Mouse (Mus musculus) heart, adult 2 months (tissue): ENCODE results near the gene Tspan17. TPM values are rescaled to one million over a fixed set of nuclear protein-coding genes. Genes with fewer than 3 reads are reported as not detected.

Experiments used
- DNase-seq, 2 experiments: peaks; one replicate each; pipeline ENCODE4 v3.0.0; 2021
- H3K27ac ChIP-seq: fragments of 200-600 bp; 2 replicates; pipeline ENCODE4 v1.8.1; 2022
- H3K27me3 ChIP-seq: fragments of 200-500 bp; 2 replicates; pipeline ENCODE4 v1.6.1; 2012; ENCODE audit warnings: mild to moderate bottlenecking, low read length, inconsistent platforms, mixed read lengths; ENCODE audit not compliant: control insufficient read depth, insufficient read depth
- H3K36me3 ChIP-seq: fragments of 200-500 bp; 2 replicates; pipeline ENCODE4 v1.6.1; 2012; ENCODE audit warnings: low read length, inconsistent platforms; ENCODE audit not compliant: control insufficient read depth, insufficient read depth
- H3K4me1 ChIP-seq: fragments of 200-500 bp; 2 replicates; pipeline ENCODE4 v1.6.1; 2011; ENCODE audit warnings: low read length; ENCODE audit not compliant: control insufficient read depth, insufficient read depth
- H3K4me3 ChIP-seq: fragments of 200-600 bp; 2 replicates; pipeline ENCODE4 v1.8.1; 2022
- H3K79me2 ChIP-seq: fragments of 200-500 bp; replicated peaks from 2 replicates; pipeline ENCODE4 v1.6.1; 2012; ENCODE audit warnings: mild to moderate bottlenecking, inconsistent platforms, low read length, moderate library complexity, mixed read lengths; ENCODE audit not compliant: control insufficient read depth, insufficient read depth
- H3K9ac ChIP-seq: fragments of 200-500 bp; 2 replicates; pipeline ENCODE4 v1.6.1; 2012; ENCODE audit warnings: low read depth, mild to moderate bottlenecking, control low read depth, inconsistent platforms, low read length, mixed read lengths
- CTCF ChIP-seq: fragments of 200-600 bp; IDR thresholded peaks from 2 replicates; pipeline ENCODE4 v1.8.1; 2022; ENCODE audit warnings: antibody characterized with exemption, mild to moderate bottlenecking, moderate library complexity
- EP300 ChIP-seq: fragments of 200-500 bp; IDR thresholded peaks from 2 replicates; pipeline ENCODE4 v1.6.1; 2011; ENCODE audit warnings: low read depth, low read length, control low read depth; ENCODE audit not compliant: insufficient read depth
- POLR2A ChIP-seq: fragments of 200-500 bp; IDR thresholded peaks from 2 replicates; pipeline ENCODE4 v1.6.1; 2011; ENCODE audit warnings: mild to moderate bottlenecking, low read depth, low read length, control low read depth; ENCODE audit not compliant: insufficient read depth
- WGBS: fragments of 180-500 bp; shearing (Covaris S2); methylation state at CpG from one replicate; pipeline ENCODE4 v1.1.7; 2018; 5-methylcytosine and 5-hydroxymethylcytosine counted together
- intact Hi-C: fragments of 180-260 bp; cut with DNase I; formaldehyde crosslinking; loops from one replicate; pipeline ENCODE4 v1.15.1; 2025
- polyA plus RNA-seq: library from polyadenylated mRNA; depleted of rRNA; stranded (reverse); fragments of >200 nt; gene quantifications from 2 replicates; pipeline ENCODE4 v1.2.3, GENCODE M21; 2012
- total RNA-seq, 2 experiments: library from RNA; stranded (reverse); gene quantifications; 2 replicates each; pipeline ENCODE4 v1.2.3; 2021

The Tspan17 gene
- total and polyA plus RNA-seq, 3 experiments = 7.2 to 12.7 (median 10.0) TPM

GRCm38 (mm10) chr13:54821931-54822330 is 32.8 kb downstream of the Tspan17 start:
- no peak for TF ChIP-seq EP300
- TF ChIP-seq CTCF = no peak
- no peak for TF ChIP-seq POLR2A
- intact Hi-C loops = no loop called here
- no peaks in the 10 kb centered on the region for H3K79me2 ChIP-seq
- H3K4me3 ChIP-seq = no peak overlapping the region
- WGBS = 61% methylated on average over 2 of the region's 2 CpGs
- H3K27me3 ChIP-seq = no peaks in the 10 kb centered on the region
- H3K36me3 ChIP-seq = no peaks in the 10 kb centered on the region
- no peak for DNase-seq
- H3K9ac ChIP-seq = no peak overlapping the region
- no peak overlapping the region for H3K27ac ChIP-seq
- H3K4me1 ChIP-seq = no peaks in the 10 kb centered on the region

DNA sequence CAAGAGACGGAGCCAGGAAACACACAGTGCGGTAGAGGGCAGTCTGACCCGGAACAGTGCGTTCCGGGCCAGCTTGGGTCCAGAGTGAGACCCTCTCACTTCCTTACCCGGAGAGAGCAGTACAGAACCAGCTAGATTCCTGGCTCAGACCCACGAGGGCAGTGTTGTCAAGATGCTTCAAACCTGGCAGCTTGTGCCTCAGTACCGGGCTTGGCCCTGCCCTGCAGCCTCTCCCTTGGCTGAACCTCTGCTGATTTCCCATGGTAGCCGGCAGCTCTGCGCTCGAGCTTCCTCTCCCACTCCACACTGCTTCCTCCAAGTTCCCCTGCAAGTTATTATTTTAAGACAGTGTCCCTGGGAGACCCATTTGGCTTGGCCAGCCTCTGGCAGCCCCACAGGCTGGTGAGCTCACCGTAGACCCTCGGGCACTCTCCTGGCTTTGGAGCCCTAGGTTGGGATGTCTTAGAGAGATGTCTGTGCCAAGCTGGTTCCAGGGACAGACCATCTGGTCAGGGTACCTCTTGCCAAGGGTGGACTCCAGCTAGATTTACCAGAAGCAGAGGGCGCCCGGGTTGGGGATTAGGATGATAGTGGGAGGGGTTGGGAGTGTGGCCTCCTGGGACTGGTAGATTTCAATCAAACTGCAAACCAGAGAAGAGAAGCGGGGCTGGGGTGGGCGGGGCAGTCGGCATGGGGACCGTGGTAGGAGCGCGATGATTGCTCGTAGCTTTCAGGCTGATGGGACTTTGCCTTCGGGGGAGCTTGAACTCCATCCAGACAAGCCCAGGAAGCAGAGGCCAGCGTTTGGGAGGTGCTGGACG is 35.1 kb downstream of the Tspan17 start:
- Histone ChIP-seq H3K79me2 (no peaks in the 10 kb centered on the region), H3K9ac (no peak overlapping the region), H3K4me1 (no peaks in the 10 kb centered on the region), H3K27ac (no peak overlapping the region), H3K36me3 (no peaks in the 10 kb centered on the region), H3K27me3 (no peaks in the 10 kb centered on the region), H3K4me3 (no peak overlapping the region)
- no peak for TF ChIP-seq CTCF
- no peak for TF ChIP-seq EP300
- no peak for TF ChIP-seq POLR2A
- peak; percentile 40 to 46 for DNase-seq
- intact Hi-C loops = no loop called here
- WGBS = 11% methylated on average over 25 of the region's 25 CpGs

DNA sequence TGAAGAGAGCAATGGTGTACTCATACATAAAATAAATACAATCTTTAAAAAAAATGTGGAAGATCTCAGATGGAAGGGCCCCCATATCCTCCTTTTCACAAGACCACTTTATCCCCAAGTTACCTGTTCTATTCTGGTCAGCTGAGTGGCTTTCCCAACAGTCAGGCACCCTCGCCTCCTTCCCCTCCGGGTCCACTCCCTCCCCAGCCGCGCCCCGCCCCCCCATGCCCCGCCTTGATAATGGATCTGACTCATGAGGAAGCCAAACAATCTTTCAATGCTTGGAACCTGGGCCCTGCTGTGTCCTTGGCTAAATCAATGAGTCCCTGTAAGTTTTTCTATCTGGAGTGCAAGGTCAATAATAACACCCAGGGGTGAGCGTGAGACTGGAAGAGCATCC is 38.8 kb downstream of the Tspan17 start:
- WGBS = 51% methylated on average over 7 of the region's 7 CpGs
- Histone ChIP-seq H3K27me3 (no peaks in the 10 kb centered on the region), H3K79me2 (no peaks in the 10 kb centered on the region), H3K4me3 (no peak overlapping the region), H3K27ac (no peak overlapping the region), H3K36me3 (no peaks in the 10 kb centered on the region), H3K9ac (no peak overlapping the region), H3K4me1 (no peaks in the 10 kb centered on the region)
- TF ChIP-seq CTCF (no peak), POLR2A (no peak), EP300 (no peak)
- intact Hi-C loops = no loop called here
- DNase-seq = no peak

DNA sequence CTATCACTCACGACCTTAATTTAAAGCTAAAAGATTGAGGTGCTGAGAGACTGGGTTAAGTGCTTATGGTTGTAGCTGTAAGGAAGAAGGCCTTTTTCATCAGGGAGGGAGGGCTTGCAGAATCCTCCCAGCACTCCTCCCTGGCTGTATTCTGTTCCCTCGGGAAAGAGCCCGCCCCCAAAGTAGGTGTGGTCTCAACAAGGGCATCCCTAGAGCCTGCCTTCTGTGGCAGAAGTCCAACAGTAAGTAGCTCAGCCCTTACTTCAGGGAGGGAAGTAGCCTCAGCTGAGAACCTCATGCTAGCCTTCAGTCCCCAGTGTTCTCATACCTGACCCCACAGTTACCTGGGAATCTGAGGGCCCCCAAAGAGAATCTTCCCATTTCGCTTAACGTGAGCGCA is 39.3 kb downstream of the Tspan17 start:
- Histone ChIP-seq H3K4me1 (no peaks in the 10 kb centered on the region), H3K4me3 (no peak overlapping the region), H3K9ac (no peak overlapping the region), H3K27me3 (no peaks in the 10 kb centered on the region), H3K36me3 (no peaks in the 10 kb centered on the region), H3K79me2 (no peaks in the 10 kb centered on the region), H3K27ac (no peak overlapping the region)
- 49% methylated on average over 6 of the region's 6 CpGs for WGBS
- intact Hi-C loops = no loop called here
- DNase-seq = peak in 1 of 2 experiments; percentile 16
- TF ChIP-seq CTCF (no peak), POLR2A (no peak), EP300 (no peak)

GRCm38 (mm10) chr13:54829450-54829849 is 40.3 kb downstream of the Tspan17 start:
- no peaks in the 10 kb centered on the region for H3K79me2 ChIP-seq
- H3K27me3 ChIP-seq = no peaks in the 10 kb centered on the region
- TF ChIP-seq CTCF (no peak), POLR2A (no peak), EP300 (no peak)
- intact Hi-C loops = no loop called here
- H3K4me1 ChIP-seq = no peaks in the 10 kb centered on the region
- H3K36me3 ChIP-seq = no peaks in the 10 kb centered on the region
- H3K9ac ChIP-seq = no peak overlapping the region
- no peak overlapping the region for H3K4me3 ChIP-seq
- DNase-seq = no peak
- WGBS = 4% methylated on average over 13 of the region's 13 CpGs
- H3K27ac ChIP-seq = no peak overlapping the region

GRCm38 (mm10) chr13:54836351-54837030 is 47.3 kb downstream of the Tspan17 start:
- TF ChIP-seq CTCF (no peak), POLR2A (no peak), EP300 (no peak)
- 79% methylated on average over 14 of the region's 14 CpGs for WGBS
- Histone ChIP-seq H3K79me2 (no peaks in the 10 kb centered on the region), H3K9ac (no peak overlapping the region), H3K4me3 (no peak overlapping the region), H3K4me1 (no peaks in the 10 kb centered on the region), H3K27ac (no peak overlapping the region), H3K27me3 (no peaks in the 10 kb centered on the region), H3K36me3 (no peaks in the 10 kb centered on the region)
- DNase-seq = no peak
- intact Hi-C loops = no loop called here
